Mouse (Mus musculus): ENCODE data around the gene Pdcl3.
"Not testable (repeated sequence)": the region's sequence is repeated elsewhere in the genome, so short reads cannot be mapped to it uniquely, and the experiment has no call there.

The Pdcl3 gene

GRCm38 (mm10) chr1:39025840-39026239, 40.4 kb downstream of the Pdcl3 start:
- DNase-seq, result no peak

DNA sequence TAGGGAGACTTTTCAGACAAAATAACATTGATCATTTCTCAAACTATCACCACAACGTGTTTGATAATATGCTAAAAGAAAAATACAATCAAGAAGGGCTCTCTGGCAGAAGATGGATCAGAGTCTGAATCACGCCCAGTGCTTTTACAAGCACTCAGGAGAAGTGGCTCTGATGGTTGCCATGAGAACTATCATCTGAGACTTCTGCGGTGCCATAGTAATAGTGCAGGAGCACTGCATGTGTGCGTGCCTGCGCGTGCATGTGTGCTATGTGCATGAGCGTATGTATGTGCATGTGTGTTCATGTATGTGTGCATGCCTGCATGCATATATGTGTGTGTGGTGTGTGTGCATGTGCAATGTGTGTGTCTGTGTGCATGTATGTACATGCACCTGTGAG, 43.8 kb downstream of the Pdcl3 start:
- no peak for DNase-seq

- DNase-seq, result no peak
Observed at GRCm38 (mm10) chr1:39030108-39030507, 44.7 kb downstream of the Pdcl3 start.

- DNase-seq, result no peak
Observed at GRCm38 (mm10) chr1:39035817-39036216, 50.4 kb downstream of the Pdcl3 start.

- DNase-seq, result no peak
Observed at GRCm38 (mm10) chr1:39042188-39042587, 56.8 kb downstream of the Pdcl3 start.

DNA sequence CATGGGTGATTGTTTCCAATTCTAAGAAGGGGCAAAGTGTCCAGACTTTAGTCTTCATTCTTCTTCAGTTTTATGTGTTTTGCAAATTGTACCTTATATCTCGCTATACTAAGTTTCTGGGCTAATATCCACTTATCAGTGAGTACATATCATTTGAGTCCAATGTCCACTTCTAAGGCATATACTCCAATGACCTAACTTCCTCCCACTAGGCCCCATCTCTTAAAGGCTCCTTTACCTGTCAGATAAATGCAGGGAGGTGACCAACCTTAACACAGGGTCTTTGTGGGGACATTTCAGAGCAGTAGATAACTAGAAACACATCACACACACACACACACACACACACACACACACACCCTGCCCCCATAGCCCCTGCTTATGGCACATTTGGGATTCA, 59.0 kb downstream of the Pdcl3 start:
- DNase-seq, result not testable (repeated sequence)

- DNase-seq, result no peak
Observed at GRCm38 (mm10) chr1:39046689-39047088, 61.3 kb downstream of the Pdcl3 start.
